In genomic region chr11:114898026-114898425, GRCm38 (mm10) we compare ENCODE assay signal across 10 mouse cellular contexts. TPM values are rescaled to one million over a fixed set of nuclear protein-coding genes. Genes with fewer than 3 reads are reported as not detected.
DNase-seq lines count a peak whose midpoint lies in the region; ATAC-seq and TF ChIP-seq lines count a peak whose summit lies in the region.
"Had no signal": no experiment of that assay in that cellular context is flagged by ENCODE, and none has a peak within 500 bp of the region (broad histone marks: within the 10 kb centered on the region; RNA-seq: fewer than 3 reads in every experiment).

No protein-coding gene starts in this region.

- no peaks in the 10 kb centered on the region for H3K36me3 ChIP-seq in liver, embryonic 12.5 days
- no peaks in the 10 kb centered on the region for H3K36me3 ChIP-seq in liver, postnatal 0 days (replicated peaks; ENCODE audit: insufficient read depth, low read length)
- H3K36me3 ChIP-seq: limb, embryonic 10.5 days; midbrain, embryonic 12.5 days had no signal

- H3K9ac ChIP-seq in liver, embryonic 12.5 days: no peak overlapping the region
- no peak overlapping the region for H3K9ac ChIP-seq in liver, postnatal 0 days (replicated peaks)
- H3K9ac ChIP-seq: midbrain, embryonic 12.5 days had no signal

- no peak overlapping the region for H3K4me3 ChIP-seq in liver, embryonic 12.5 days
- H3K4me3 ChIP-seq in liver, postnatal 0 days (ENCODE audit: low read depth, low read length): no peak overlapping the region
- H3K4me3 ChIP-seq: limb, embryonic 10.5 days; midbrain, embryonic 12.5 days had no signal

- no peak for ATAC-seq in liver, embryonic 12.5 days
- peak; percentile 60; the same call in 1 of the 2 replicates for ATAC-seq in liver, postnatal 0 days
- no peak for ATAC-seq in activated CD4-positive, CD25-positive, alpha-beta regulatory T cell, adult 4 months

- no peak overlapping the region for H3K27ac ChIP-seq in liver, embryonic 12.5 days
- peak overlapping the region; percentile 66 for H3K27ac ChIP-seq in liver, postnatal 0 days (ENCODE audit: low read depth)
- H3K27ac ChIP-seq: limb, embryonic 10.5 days; midbrain, embryonic 12.5 days had no signal

- TF ChIP-seq EP300 in liver, postnatal 0 days (IDR thresholded peaks at IDR 0.05; ENCODE audit: low read depth): no peak

- no peaks in the 10 kb centered on the region for H3K9me3 ChIP-seq in liver, embryonic 12.5 days (replicated peaks)
- no peaks in the 10 kb centered on the region for H3K9me3 ChIP-seq in liver, postnatal 0 days (ENCODE audit: low read length)
- H3K9me3 ChIP-seq: limb, embryonic 10.5 days; midbrain, embryonic 12.5 days had no signal

- H3K4me2 ChIP-seq in liver, embryonic 12.5 days: no peak overlapping the region
- no peak overlapping the region for H3K4me2 ChIP-seq in liver, postnatal 0 days (ENCODE audit: low read depth, low read length)
- H3K4me2 ChIP-seq: midbrain, embryonic 12.5 days had no signal

- peak; percentile 26 to 39 for DNase-seq in adrenal gland, adult (ENCODE audit: inconsistent age in 2 of 2, low spot score in 1 of 2)
- DNase-seq in adrenal gland, postnatal 36 days: no peak
- DNase-seq in liver: peak; percentile 10
- no peak for DNase-seq in liver, postnatal 0 days
- DNase-seq in natural killer cell, adult 2 months (ENCODE audit: low spot score in 2 of 2): peak; percentile 48 to 77
- DNase-seq in thymus, postnatal 36 days: no peak

- TF ChIP-seq CTCF in liver, postnatal 0 days (IDR thresholded peaks at IDR 0.05; ENCODE audit: low read depth): no peak

- H3K4me1 ChIP-seq in liver, embryonic 12.5 days: peaks cover 34% of the 10 kb centered on the region
- no peaks in the 10 kb centered on the region for H3K4me1 ChIP-seq in liver, postnatal 0 days (ENCODE audit: insufficient read depth)
- H3K4me1 ChIP-seq: limb, embryonic 10.5 days; midbrain, embryonic 12.5 days had no signal

- H3K27me3 ChIP-seq in liver, embryonic 12.5 days (replicated peaks): no peaks in the 10 kb centered on the region
- H3K27me3 ChIP-seq in liver, postnatal 0 days (ENCODE audit: insufficient read depth, low read length): no peaks in the 10 kb centered on the region

- WGBS in liver, embryonic 12.5 days (ENCODE audit: insufficient replicate concordance): 44% methylated on average over 1 of the region's 1 CpGs
- WGBS in liver, postnatal 0 days (ENCODE audit: insufficient replicate concordance): 29% methylated on average over 1 of the region's 1 CpGs

RNA-seq across cellular contexts. Expression of gene Cd300a, which starts 8.2 kb away (rescaled TPM):
- 1 to 10 TPM; 1.4 to 2.4 TPM for total RNA-seq in adrenal gland, postnatal 36 days (2021)
- 3.7 and 4.6 TPM in 2 replicates for polyA plus RNA-seq in liver, embryonic 12.5 days (2016; fragmentation: Nextera tagmentation; extraction: Ambion mirVana)
- 7.7 and 9.7 TPM in 2 replicates for polyA plus RNA-seq in liver, postnatal 0 days (2015; fragmentation: Nextera tagmentation; extraction: Ambion mirVana)
- under 1 TPM in 1 of 2 experiments, not detected in 1; 0.12 TPM for polyA plus RNA-seq in activated CD4-positive, CD25-positive, alpha-beta regulatory T cell, adult 4 months (2017; shearing (Covaris generic))

RNA-seq across cellular contexts. Expression of gene Cd300lb, which starts 36.2 kb away (rescaled TPM):
- 1 to 10 TPM in 1 of 2 experiments, under 1 TPM in 1; 0.89 to 1.5 TPM for total RNA-seq in adrenal gland, postnatal 36 days (2021)
- 0.39 and 0.67 TPM in 2 replicates for polyA plus RNA-seq in liver, embryonic 12.5 days (2016; fragmentation: Nextera tagmentation; extraction: Ambion mirVana)
- polyA plus RNA-seq in liver, postnatal 0 days (2015; fragmentation: Nextera tagmentation; extraction: Ambion mirVana): 1.8 and 2.5 TPM in 2 replicates
- under 1 TPM in 1 of 2 experiments, not detected in 1; 0.32 TPM for polyA plus RNA-seq in activated CD4-positive, CD25-positive, alpha-beta regulatory T cell, adult 4 months (2017; shearing (Covaris generic))
- polyA plus RNA-seq: limb, embryonic 10.5 days had no signal

RNA-seq across cellular contexts. Expression of gene Gprc5c, which starts 47.1 kb away (rescaled TPM):
- total RNA-seq in adrenal gland, postnatal 36 days (2021): 1 to 10 TPM; 6.9 to 8.8 TPM
- polyA plus RNA-seq in liver, embryonic 12.5 days (2016; fragmentation: Nextera tagmentation; extraction: Ambion mirVana): 14.3 TPM in 2 replicates
- polyA plus RNA-seq in liver, postnatal 0 days (2015; fragmentation: Nextera tagmentation; extraction: Ambion mirVana): 23.2 and 24.9 TPM in 2 replicates
- polyA plus RNA-seq in activated CD4-positive, CD25-positive, alpha-beta regulatory T cell, adult 4 months (2017; shearing (Covaris generic)): under 1 TPM in 1 of 2 experiments, not detected in 1; 0.15 TPM

Comparison
In these comparisons a context has a peak if more than half of its experiments do, and no peak if none do; other contexts are left out.
1. DNase-seq: peak in adrenal gland, adult (2 of 2), liver (single experiment) and natural killer cell, adult 2 months (2 of 2); none in adrenal gland, postnatal 36 days (0 of 2), liver, postnatal 0 days (single experiment) and thymus, postnatal 36 days (0 of 2).
2. RNA of gene Gprc5c, which starts 47.1 kb away (polyA plus RNA-seq): 23.2 to 24.9 TPM in liver, postnatal 0 days and 14.3 TPM in liver, embryonic 12.5 days; 0.15 TPM in activated CD4-positive, CD25-positive, alpha-beta regulatory T cell, adult 4 months; every median in the first group is over 10 times any median in the second.